Mouse (Mus musculus) CH12.LX (cell line): ENCODE results near the gene Sema3d. TPM values are rescaled to one million over a fixed set of nuclear protein-coding genes. Genes with fewer than 3 reads are reported as not detected.

Experiments
- DNase-seq: peaks from one replicate; pipeline ENCODE4 v3.0.0-alpha.2; 2013; ENCODE audit errors: extremely low read depth
- H3K27ac ChIP-seq: 2 replicates; pipeline ENCODE4 v1.5.1; 2012; ENCODE audit warnings: low read depth, mild to moderate bottlenecking, control low read depth, moderate library complexity; ENCODE audit not compliant: insufficient read depth
- H3K27me3 ChIP-seq: replicated peaks from 2 replicates; pipeline ENCODE3; 2012; ENCODE audit warnings: inconsistent platforms
- H3K36me3 ChIP-seq, 2 experiments: replicated peaks in 1 of 2; 2 replicates each; pipeline versions ENCODE3 to v1.6.1; 2012; ENCODE audit warnings: inconsistent platforms in 1 of 2, low read length in 1 of 2, mild to moderate bottlenecking in 1 of 2, mixed read lengths in 1 of 2, moderate library complexity in 1 of 2; ENCODE audit not compliant: control insufficient read depth in 1 of 2, insufficient read depth in 1 of 2
- H3K4me1 ChIP-seq, 2 experiments: 2 replicates each; pipeline ENCODE4 v1.6.1; 2012; ENCODE audit warnings: inconsistent platforms in 1 of 2, moderate library complexity in 1 of 2; ENCODE audit not compliant: insufficient read depth in 2 of 2, control insufficient read depth in 1 of 2
- H3K4me2 ChIP-seq: 2 replicates; pipeline ENCODE4 v1.6.1; 2012; ENCODE audit warnings: low read depth, mild to moderate bottlenecking, control low read depth; ENCODE audit not compliant: poor library complexity, insufficient read depth, severe bottlenecking
- H3K4me3 ChIP-seq, 3 experiments: fragments of 150-350 bp in 1 of 3; sonication (generic) in 1 of 3; replicated peaks in 1 of 3; 2 replicates each; pipeline versions ENCODE3 to v1.5.1; 2011 to 2012; ENCODE audit warnings: low read depth in 2 of 3, low read length in 2 of 3, mild to moderate bottlenecking in 2 of 3, moderate library complexity in 2 of 3, control low read depth in 1 of 3, improper control_type of control experiment in 1 of 3, inconsistent platforms in 1 of 3, mixed read lengths in 1 of 3; ENCODE audit not compliant: poor library complexity in 1 of 3
- H3K79me2 ChIP-seq: replicated peaks from 2 replicates; pipeline ENCODE4 v1.6.1; 2012; ENCODE audit warnings: mild to moderate bottlenecking, moderate library complexity; ENCODE audit not compliant: control insufficient read depth, poor library complexity, insufficient read depth, severe bottlenecking; ENCODE audit errors: extremely low read depth
- H3K9ac ChIP-seq: 2 replicates; pipeline ENCODE4 v1.6.1; 2012; ENCODE audit warnings: low read depth, mild to moderate bottlenecking, control low read depth, moderate library complexity; ENCODE audit not compliant: insufficient read depth
- H3K9me3 ChIP-seq: replicated peaks from 2 replicates; pipeline ENCODE3; 2012; ENCODE audit warnings: low read length, inconsistent platforms, mixed read lengths
- CHD2 ChIP-seq: IDR thresholded peaks from 2 replicates; pipeline ENCODE4 v1.6.1; 2011; ENCODE audit warnings: low read length, improper control_type of control experiment
- CTCF ChIP-seq, 2 experiments: IDR thresholded peaks in 1 of 2; conservative IDR thresholded peaks in 1 of 2; 2 replicates each; pipeline ENCODE4 v1.5.1; 2011 to 2012; ENCODE audit warnings: low read depth in 2 of 2, low read length in 2 of 2, improper control_type of control experiment in 1 of 2, inconsistent platforms in 1 of 2, mild to moderate bottlenecking in 1 of 2, moderate library complexity in 1 of 2
- E2F4 ChIP-seq: IDR thresholded peaks from 2 replicates; pipeline ENCODE4 v1.6.1; 2011; ENCODE audit warnings: low read depth, low read length, improper control_type of control experiment; ENCODE audit not compliant: insufficient replicate concordance
- ELF1 ChIP-seq: IDR thresholded peaks from 2 replicates; pipeline ENCODE4 v1.6.1; 2014; ENCODE audit warnings: low read depth, mild to moderate bottlenecking, inconsistent platforms, low read length, improper control_type of control experiment
- ETS1 ChIP-seq: conservative IDR thresholded peaks from 2 replicates; pipeline ENCODE4 v1.6.1; 2012; ENCODE audit warnings: low read depth, mild to moderate bottlenecking, inconsistent platforms, low read length, improper control_type of control experiment, moderate library complexity
- JUN ChIP-seq: IDR thresholded peaks from 2 replicates; pipeline ENCODE4 v1.6.1; 2011; ENCODE audit warnings: low read depth, mild to moderate bottlenecking, low read length, improper control_type of control experiment, moderate library complexity; ENCODE audit not compliant: insufficient read depth
- MAFK ChIP-seq: IDR thresholded peaks from 2 replicates; pipeline ENCODE4 v1.6.1; 2011; ENCODE audit warnings: low read length, improper control_type of control experiment; ENCODE audit not compliant: insufficient replicate concordance
- MEF2A ChIP-seq: IDR thresholded peaks from 2 replicates; pipeline ENCODE4 v1.6.1; 2014; ENCODE audit warnings: low read depth, mild to moderate bottlenecking, inconsistent platforms, low read length, improper control_type of control experiment, borderline replicate concordance
- NELFE ChIP-seq: IDR thresholded peaks from 2 replicates; pipeline ENCODE4 v1.6.1; 2011; ENCODE audit warnings: low read depth, low read length, improper control_type of control experiment
- NRF1 ChIP-seq: IDR thresholded peaks from 2 replicates; pipeline ENCODE4 v1.6.1; 2014; ENCODE audit warnings: low read depth, mild to moderate bottlenecking, inconsistent platforms, low read length, improper control_type of control experiment, moderate library complexity
- RAD21 ChIP-seq: IDR thresholded peaks from 2 replicates; pipeline ENCODE4 v1.6.1; 2011; ENCODE audit warnings: low read depth, mild to moderate bottlenecking, low read length, improper control_type of control experiment, moderate library complexity
- RCOR1 ChIP-seq: conservative IDR thresholded peaks from 2 replicates; pipeline ENCODE4 v1.6.1; 2012; ENCODE audit warnings: low read depth, mild to moderate bottlenecking, inconsistent platforms, low read length, improper control_type of control experiment
- SIN3A ChIP-seq: IDR thresholded peaks from 2 replicates; pipeline ENCODE4 v1.6.1; 2012; ENCODE audit warnings: low read length, improper control_type of control experiment, inconsistent platforms
- SMC3 ChIP-seq: IDR thresholded peaks from 2 replicates; pipeline ENCODE4 v1.6.1; 2011; ENCODE audit warnings: low read depth, low read length, improper control_type of control experiment
- TCF12 ChIP-seq: IDR thresholded peaks from 2 replicates; pipeline ENCODE4 v1.6.1; 2014; ENCODE audit warnings: low read depth, mild to moderate bottlenecking, inconsistent platforms, low read length, improper control_type of control experiment
- ZNF384 ChIP-seq: IDR thresholded peaks from 2 replicates; pipeline ENCODE4 v1.6.1; 2012; ENCODE audit warnings: low read depth, low read length, improper control_type of control experiment, inconsistent platforms
- dilution Hi-C: fragments of 300-500 bp; cut with MboI; formaldehyde crosslinking; loops from 2 replicates; pipeline ENCODE4 v1.14.3; 2020; ENCODE audit warnings: low sequenced_read_pairs; ENCODE audit not compliant: extremely low pct_unique_long_range_greater_than_20kb, extremely low pct_ligation_motif_present
- in situ Hi-C: fragments of 300-500 bp; cut with MboI; formaldehyde crosslinking; loops from 3 replicates; pipeline ENCODE4 v1.14.3; 2019; ENCODE audit warnings: low sequenced_read_pairs, low pct_ligation_motif_present, low pct_unique_long_range_greater_than_20kb, mixed read lengths
- polyA plus RNA-seq: library from polyadenylated mRNA; unstranded; fragments of >175 nt; gene quantifications from 2 replicates; pipeline ENCODE4 v1.2.1, GENCODE M21; 2012; ENCODE audit warnings: low read depth; ENCODE audit not compliant: insufficient read length
- total RNA-seq, 2 experiments: library from RNA; depleted of rRNA; stranded (reverse); fragments of 300-350 nt in 1 of 2; fragments of >200 nt in 1 of 2; gene quantifications; 2 replicates each; pipeline ENCODE4 v1.2.3; 2012 to 2014

The Sema3d gene
- total and polyA plus RNA-seq, 3 experiments: not detected

DNA sequence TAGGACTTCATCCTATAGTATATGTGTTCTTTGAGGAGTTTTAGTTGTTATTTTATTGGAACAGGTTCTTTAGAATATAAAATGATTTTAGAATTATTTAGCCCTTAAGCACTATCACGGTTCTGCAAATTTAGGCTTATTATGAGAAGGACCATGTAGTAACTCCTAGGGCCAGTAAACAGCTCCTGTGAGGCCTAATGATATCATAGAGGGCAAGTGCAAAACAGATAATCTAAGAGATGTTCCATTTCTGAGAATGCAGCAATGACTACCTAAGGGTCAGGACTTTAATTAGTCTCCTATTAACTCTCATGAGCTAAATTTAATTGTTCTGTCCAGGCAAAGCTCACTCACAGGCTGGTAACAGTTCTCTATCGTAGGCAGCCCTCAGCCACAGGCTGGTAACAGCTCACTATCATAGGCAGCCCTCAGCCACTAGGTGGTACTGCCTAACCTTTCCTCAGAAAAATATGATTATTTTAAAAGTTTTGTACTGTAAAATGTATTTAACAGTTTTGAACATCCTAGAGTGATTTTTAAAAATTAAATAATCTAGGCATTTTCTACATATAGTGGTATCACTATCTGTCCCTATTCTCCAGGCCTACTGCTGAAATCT, 181.5 kb downstream of the Sema3d start:
- DNase-seq: no peak
- H3K4me3 ChIP-seq: no peak overlapping the region
- H3K9me3 ChIP-seq: peaks cover 25% of the 10 kb centered on the region
- no peaks in the 10 kb centered on the region for H3K79me2 ChIP-seq
- no peak overlapping the region for H3K9ac ChIP-seq
- no peak overlapping the region for H3K27ac ChIP-seq
- dilution Hi-C loops: no loop called here
- H3K27me3 ChIP-seq: no peaks in the 10 kb centered on the region
- no peak overlapping the region for H3K4me2 ChIP-seq
- TF ChIP-seq CHD2 (no peak), SIN3A (no peak), MAFK (no peak), ELF1 (no peak), E2F4 (no peak), CTCF (conservative IDR thresholded peaks at IDR 0.05 in 1 of 2, IDR thresholded peaks at IDR 0.05 in 1 of 2; ENCODE audit: low read depth in 2 of 2, low read length in 2 of 2) (peak in 1 of 2 experiments; percentile 58; a peak in 2 of 4 replicates), MEF2A (no peak), ZNF384 (no peak), ETS1 (no peak), NELFE (no peak), SMC3 (peak; percentile 54), JUN (no peak), NRF1 (no peak), RAD21 (peak; percentile 62)
- TF ChIP-seq, all 38 proteins: peak for 3
- H3K36me3 ChIP-seq: no peaks in the 10 kb centered on the region
- no peaks in the 10 kb centered on the region for H3K4me1 ChIP-seq
- in situ Hi-C loops: loop anchor here (25.0 kb wide), 1 partner anchor 1073 kb away; no protein-coding TSS in a partner anchor

DNA sequence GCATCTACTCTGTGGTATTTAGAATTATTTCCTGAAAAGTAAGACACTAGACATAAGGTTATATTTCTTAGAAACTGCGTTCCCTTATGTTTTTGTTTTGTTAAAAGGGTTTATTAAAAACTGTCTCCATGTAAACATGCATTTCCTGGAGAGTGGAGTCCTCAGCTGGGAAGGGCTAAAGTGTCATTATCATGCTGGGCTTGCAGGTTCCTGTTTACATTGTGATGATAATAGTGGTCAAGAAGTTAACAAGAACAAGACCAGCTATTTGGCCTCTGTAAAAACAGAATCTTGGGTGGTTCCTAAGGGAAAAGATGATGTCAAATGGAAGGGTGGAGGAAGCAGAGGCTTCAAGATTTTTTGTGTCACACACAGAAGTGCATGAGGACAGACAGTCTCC, 183.4 kb downstream of the Sema3d start:
- H3K27me3 ChIP-seq: no peaks in the 10 kb centered on the region
- H3K27ac ChIP-seq: no peak overlapping the region
- H3K4me1 ChIP-seq: no peaks in the 10 kb centered on the region
- H3K4me3 ChIP-seq: no peak overlapping the region
- no peaks in the 10 kb centered on the region for H3K79me2 ChIP-seq
- in situ Hi-C loops: loop anchor here (25.0 kb wide), 1 partner anchor 1071 kb away; no protein-coding TSS in a partner anchor
- peaks cover 23% of the 10 kb centered on the region for H3K9me3 ChIP-seq
- no peak for DNase-seq
- TF ChIP-seq ELF1: no peak
- TF ChIP-seq E2F4: no peak
- no peak for TF ChIP-seq RCOR1
- TF ChIP-seq TCF12: no peak
- no peak overlapping the region for H3K9ac ChIP-seq
- dilution Hi-C loops: no loop called here
- no peak overlapping the region for H3K4me2 ChIP-seq
- H3K36me3 ChIP-seq: no peaks in the 10 kb centered on the region
